Mouse (Mus musculus): Measurements from ENCODE around the gene Bmpr2.

Bmpr2 gene

GRCm38 (mm10) chr1:59797865-59798264, 34.7 kb downstream of the Bmpr2 start:
- DNase-seq (ENCODE audit: low read depth) = no peak

- no peak for DNase-seq (ENCODE audit: low read depth)
These were observed 41.2 kb downstream of the Bmpr2 start for GRCm38 (mm10) chr1:59804363-59804762.

GRCm38 (mm10) chr1:59809921-59810320, 46.7 kb downstream of the Bmpr2 start:
- no peak for DNase-seq (ENCODE audit: low read depth)

- DNase-seq (ENCODE audit: low read depth) = no peak
These were observed 49.6 kb downstream of the Bmpr2 start for GRCm38 (mm10) chr1:59812782-59813181.

GRCm38 (mm10) chr1:59825421-59825820, 62.2 kb downstream of the Bmpr2 start:
- DNase-seq (ENCODE audit: low read depth) = peak; percentile 69

GRCm38 (mm10) chr1:59826583-59826982, 63.4 kb downstream of the Bmpr2 start:
- peak; percentile 20 for DNase-seq (ENCODE audit: low read depth)

- DNase-seq (ENCODE audit: low read depth) = no peak
These were observed 66.2 kb downstream of the Bmpr2 start for GRCm38 (mm10) chr1:59829410-59829809.

- DNase-seq (ENCODE audit: low read depth) = no peak
These were observed 67.0 kb downstream of the Bmpr2 start for GRCm38 (mm10) chr1:59830194-59830593.

- peak; percentile 20 for DNase-seq (ENCODE audit: low read depth)
These were observed 70.5 kb downstream of the Bmpr2 start for GRCm38 (mm10) chr1:59833723-59834122.

GRCm38 (mm10) chr1:59848327-59848726, 85.1 kb downstream of the Bmpr2 start:
- no peak for DNase-seq (ENCODE audit: low read depth)

- DNase-seq (ENCODE audit: low read depth) = no peak
These were observed 95.8 kb downstream of the Bmpr2 start for GRCm38 (mm10) chr1:59859046-59859445.

- DNase-seq (ENCODE audit: low read depth) = no peak
These were observed 98.9 kb downstream of the Bmpr2 start for GRCm38 (mm10) chr1:59862144-59862543.

- no peak for DNase-seq (ENCODE audit: low read depth)
These were observed 104.8 kb downstream of the Bmpr2 start for GRCm38 (mm10) chr1:59868041-59868440.

- peak; percentile 26 for DNase-seq (ENCODE audit: low read depth)
These were observed 110.8 kb downstream of the Bmpr2 start for GRCm38 (mm10) chr1:59874023-59874422.

GRCm38 (mm10) chr1:59878098-59878497, 114.9 kb downstream of the Bmpr2 start:
- no peak for DNase-seq (ENCODE audit: low read depth)

GRCm38 (mm10) chr1:59883349-59884134, 120.3 kb downstream of the Bmpr2 start:
- peak; percentile 88 for DNase-seq (ENCODE audit: low read depth)

- DNase-seq (ENCODE audit: low read depth) = peak; percentile 45
These were observed 123.7 kb downstream of the Bmpr2 start for GRCm38 (mm10) chr1:59886899-59887298.

- DNase-seq (ENCODE audit: low read depth) = no peak
These were observed 124.8 kb downstream of the Bmpr2 start for GRCm38 (mm10) chr1:59888018-59888417.

- no peak for DNase-seq (ENCODE audit: low read depth)
These were observed 128.0 kb downstream of the Bmpr2 start for GRCm38 (mm10) chr1:59891185-59891584.

GRCm38 (mm10) chr1:59892777-59893176, 129.6 kb downstream of the Bmpr2 start:
- no peak for DNase-seq (ENCODE audit: low read depth)

GRCm38 (mm10) chr1:59894025-59894424, 130.8 kb downstream of the Bmpr2 start:
- no peak for DNase-seq (ENCODE audit: low read depth)

- peak; percentile 34 for DNase-seq (ENCODE audit: low read depth)
These were observed 132.3 kb downstream of the Bmpr2 start for GRCm38 (mm10) chr1:59895456-59895855.

GRCm38 (mm10) chr1:59897147-59897798, 134.1 kb downstream of the Bmpr2 start:
- no peak for DNase-seq (ENCODE audit: low read depth)

All from NIH3T3 (cell line).